Mouse (Mus musculus) liver, embryonic 13.5 days (tissue): Measurements from ENCODE around the gene Cd180. TPM values are rescaled to one million over a fixed set of nuclear protein-coding genes. Genes with fewer than 3 reads are reported as not detected.

Experiments used
- ATAC-seq: fragments of 200-750 bp; cut with Nextera tagmentation; 2 replicates; pipeline ENCODE4 v1.8.0; 2017; ENCODE audit warnings: low read depth, mild to moderate bottlenecking, moderate number of reproducible peaks, moderate library complexity
- DNase-seq: peaks from one replicate; pipeline ENCODE4 v3.0.0; 2022
- H3K27ac ChIP-seq: fragments of 300-500 bp; sonication (generic); 2 replicates; pipeline ENCODE4 v1.5.1; 2015; ENCODE audit warnings: moderate library complexity, mild to moderate bottlenecking, inconsistent platforms
- H3K27me3 ChIP-seq: fragments of 300-500 bp; sonication (generic); 2 replicates; pipeline ENCODE4 v1.6.1; 2015; ENCODE audit warnings: mild to moderate bottlenecking, inconsistent platforms
- H3K36me3 ChIP-seq: fragments of 300-500 bp; sonication (generic); 2 replicates; pipeline ENCODE4 v1.6.1; 2015; ENCODE audit warnings: mild to moderate bottlenecking, inconsistent platforms
- H3K4me1 ChIP-seq: fragments of 300-500 bp; sonication (generic); replicated peaks from 2 replicates; pipeline ENCODE4 v1.6.1; 2015; ENCODE audit warnings: inconsistent platforms
- H3K4me2 ChIP-seq: fragments of 300-500 bp; sonication (generic); 2 replicates; pipeline ENCODE4 v1.6.1; 2015; ENCODE audit warnings: inconsistent platforms, mild to moderate bottlenecking, moderate library complexity
- H3K4me3 ChIP-seq: fragments of 300-500 bp; sonication (generic); replicated peaks from 2 replicates; pipeline ENCODE4 v1.5.1; 2015; ENCODE audit warnings: mild to moderate bottlenecking, inconsistent platforms
- H3K9ac ChIP-seq: fragments of 300-500 bp; sonication (generic); 2 replicates; pipeline ENCODE4 v1.6.1; 2015; ENCODE audit warnings: mild to moderate bottlenecking, inconsistent platforms
- H3K9me3 ChIP-seq: fragments of 300-500 bp; sonication (generic); replicated peaks from 2 replicates; pipeline ENCODE4 v1.6.1; 2016; ENCODE audit warnings: inconsistent platforms
- WGBS: fragments of 180-500 bp; shearing (Covaris S2); methylation state at CpG from one replicate; pipeline ENCODE4 v1.1.7; 2015; ENCODE audit not compliant: insufficient replicate concordance; 5-methylcytosine and 5-hydroxymethylcytosine counted together
- polyA plus RNA-seq: library from polyadenylated mRNA; unstranded; fragments of >200 nt; fragmentation: Nextera tagmentation; extraction: Ambion mirVana; gene quantifications from 2 replicates; pipeline ENCODE4 v1.2.1, GENCODE M21; 2015

Cd180 gene
- polyA plus RNA-seq, 1 experiment from 2014 or later: 0.91 TPM

- ATAC-seq (no peak), DNase-seq (no peak)
- WGBS: 73% methylated on average over 9 of the region's 9 CpGs
- Histone ChIP-seq H3K4me2 (no peak overlapping the region), H3K4me1 (peaks cover 24% of the 10 kb centered on the region), H3K9ac (no peak overlapping the region), H3K9me3 (no peaks in the 10 kb centered on the region), H3K27ac (no peak overlapping the region), H3K36me3 (0 out of 2 replicates have a peak, but pooled peaks cover 6% of the 10 kb centered on the region), H3K27me3 (no peaks in the 10 kb centered on the region), H3K4me3 (no peak overlapping the region)
Measured at GRCm38 (mm10) chr13:102761410-102761809, 68.1 kb downstream of the Cd180 start.

- ATAC-seq (no peak), DNase-seq (no peak)
- Histone ChIP-seq H3K9me3 (no peaks in the 10 kb centered on the region), H3K27me3 (no peaks in the 10 kb centered on the region), H3K27ac (no peak overlapping the region), H3K4me2 (no peak overlapping the region), H3K9ac (no peak overlapping the region), H3K36me3 (0 out of 2 replicates have a peak, but pooled peaks cover 6% of the 10 kb centered on the region), H3K4me1 (peaks cover 31% of the 10 kb centered on the region), H3K4me3 (no peak overlapping the region)
- 84% methylated on average over 10 of the region's 10 CpGs for WGBS
Measured at GRCm38 (mm10) chr13:102762203-102762602, 68.8 kb downstream of the Cd180 start.

- H3K9me3 ChIP-seq: no peaks in the 10 kb centered on the region
- H3K4me1 ChIP-seq: peaks cover 29% of the 10 kb centered on the region
- H3K27ac ChIP-seq: no peak overlapping the region
- no peak for DNase-seq
- H3K36me3 ChIP-seq: no peaks in the 10 kb centered on the region
- 72% methylated on average over 1 of the region's 1 CpGs for WGBS
- H3K4me2 ChIP-seq: no peak overlapping the region
- no peak overlapping the region for H3K4me3 ChIP-seq
- ATAC-seq: no peak
- H3K27me3 ChIP-seq: no peaks in the 10 kb centered on the region
- H3K9ac ChIP-seq: no peak overlapping the region
Measured at GRCm38 (mm10) chr13:102764218-102764617, 70.9 kb downstream of the Cd180 start.

- H3K4me2 ChIP-seq: no peak overlapping the region
- ATAC-seq (no peak), DNase-seq (no peak)
- H3K27me3 ChIP-seq: no peaks in the 10 kb centered on the region
- no peak overlapping the region for H3K9ac ChIP-seq
- H3K27ac ChIP-seq: no peak overlapping the region
- WGBS: 79% methylated on average over 11 of the region's 11 CpGs
- H3K4me3 ChIP-seq: no peak overlapping the region
- no peaks in the 10 kb centered on the region for H3K9me3 ChIP-seq
- peaks cover 29% of the 10 kb centered on the region for H3K4me1 ChIP-seq
- H3K36me3 ChIP-seq: no peaks in the 10 kb centered on the region
Measured at GRCm38 (mm10) chr13:102765216-102765615, 71.9 kb downstream of the Cd180 start.

GRCm38 (mm10) chr13:102767110-102767509 is 73.8 kb downstream of the Cd180 start:
- Histone ChIP-seq H3K36me3 (0 out of 2 replicates have a peak, but pooled peaks cover 4% of the 10 kb centered on the region), H3K4me3 (no peak overlapping the region), H3K9me3 (no peaks in the 10 kb centered on the region), H3K4me2 (no peak overlapping the region), H3K27ac (no peak overlapping the region), H3K4me1 (peaks cover 29% of the 10 kb centered on the region), H3K27me3 (no peaks in the 10 kb centered on the region), H3K9ac (no peak overlapping the region)
- WGBS: 38% methylated on average over 7 of the region's 7 CpGs
- no peak for ATAC-seq
- DNase-seq: no peak

GRCm38 (mm10) chr13:102768512-102768911 is 75.2 kb downstream of the Cd180 start:
- Histone ChIP-seq H3K27ac (no peak overlapping the region), H3K27me3 (no peaks in the 10 kb centered on the region), H3K4me2 (no peak overlapping the region), H3K9me3 (no peaks in the 10 kb centered on the region), H3K4me3 (no peak overlapping the region), H3K36me3 (0 out of 2 replicates have a peak, but pooled peaks cover 6% of the 10 kb centered on the region), H3K9ac (no peak overlapping the region), H3K4me1 (peaks cover 42% of the 10 kb centered on the region)
- DNase-seq: no peak
- no peak for ATAC-seq
- WGBS: 83% methylated on average over 11 of the region's 11 CpGs

GRCm38 (mm10) chr13:102770194-102770593 is 76.8 kb downstream of the Cd180 start:
- Histone ChIP-seq H3K27me3 (no peaks in the 10 kb centered on the region), H3K4me2 (no peak overlapping the region), H3K9ac (no peak overlapping the region), H3K36me3 (0 out of 2 replicates have a peak, but pooled peaks cover 6% of the 10 kb centered on the region), H3K4me3 (no peak overlapping the region), H3K4me1 (peaks cover 43% of the 10 kb centered on the region), H3K9me3 (no peaks in the 10 kb centered on the region), H3K27ac (no peak overlapping the region)
- WGBS: 81% methylated on average over 8 of the region's 8 CpGs
- DNase-seq (no peak), ATAC-seq (no peak)

- ATAC-seq (peak; percentile 85), DNase-seq (peak; percentile 22)
- Histone ChIP-seq H3K9ac (no peak overlapping the region), H3K36me3 (0 out of 2 replicates have a peak, but pooled peaks cover 6% of the 10 kb centered on the region), H3K4me1 (peaks cover 22% of the 10 kb centered on the region), H3K4me2 (0 out of 2 replicates have a peak overlapping the region, but pooled peaks have one; percentile 1), H3K27ac (0 out of 2 replicates have a peak overlapping the region, but pooled peaks have one; percentile 2), H3K4me3 (no peak overlapping the region), H3K27me3 (no peaks in the 10 kb centered on the region), H3K9me3 (no peaks in the 10 kb centered on the region)
- 21% methylated on average over 9 of the region's 9 CpGs for WGBS
Measured at GRCm38 (mm10) chr13:102773169-102773568, 79.8 kb downstream of the Cd180 start.

GRCm38 (mm10) chr13:102774786-102775201 is 81.4 kb downstream of the Cd180 start:
- no peaks in the 10 kb centered on the region for H3K9me3 ChIP-seq
- no peak overlapping the region for H3K4me2 ChIP-seq
- no peak overlapping the region for H3K4me3 ChIP-seq
- WGBS: 72% methylated on average over 7 of the region's 7 CpGs
- H3K4me1 ChIP-seq: peaks cover 31% of the 10 kb centered on the region
- H3K27me3 ChIP-seq: no peaks in the 10 kb centered on the region
- no peak for DNase-seq
- 0 out of 2 replicates have a peak, but pooled peaks cover 6% of the 10 kb centered on the region for H3K36me3 ChIP-seq
- ATAC-seq: no peak
- no peak overlapping the region for H3K27ac ChIP-seq
- no peak overlapping the region for H3K9ac ChIP-seq

- no peaks in the 10 kb centered on the region for H3K9me3 ChIP-seq
- 0 out of 2 replicates have a peak, but pooled peaks cover 6% of the 10 kb centered on the region for H3K36me3 ChIP-seq
- H3K4me3 ChIP-seq: no peak overlapping the region
- 83% methylated on average over 6 of the region's 6 CpGs for WGBS
- DNase-seq (no peak), ATAC-seq (no peak)
- no peak overlapping the region for H3K9ac ChIP-seq
- H3K4me2 ChIP-seq: no peak overlapping the region
- no peak overlapping the region for H3K27ac ChIP-seq
- H3K27me3 ChIP-seq: no peaks in the 10 kb centered on the region
- peaks cover 31% of the 10 kb centered on the region for H3K4me1 ChIP-seq
Measured at GRCm38 (mm10) chr13:102775506-102775905, 82.1 kb downstream of the Cd180 start.

- H3K27ac ChIP-seq: no peak overlapping the region
- ATAC-seq (peak; percentile 68), DNase-seq (no peak)
- H3K9me3 ChIP-seq: no peaks in the 10 kb centered on the region
- peaks cover 17% of the 10 kb centered on the region for H3K4me1 ChIP-seq
- 39% methylated on average over 3 of the region's 3 CpGs for WGBS
- no peak overlapping the region for H3K4me2 ChIP-seq
- H3K36me3 ChIP-seq: 0 out of 2 replicates have a peak, but pooled peaks cover 2% of the 10 kb centered on the region
- H3K27me3 ChIP-seq: no peaks in the 10 kb centered on the region
- H3K9ac ChIP-seq: no peak overlapping the region
- no peak overlapping the region for H3K4me3 ChIP-seq
Measured at GRCm38 (mm10) chr13:102778859-102779258, 85.5 kb downstream of the Cd180 start.

- Histone ChIP-seq H3K9me3 (no peaks in the 10 kb centered on the region), H3K4me3 (no peak overlapping the region), H3K36me3 (0 out of 2 replicates have a peak, but pooled peaks cover 2% of the 10 kb centered on the region), H3K4me1 (peaks cover 13% of the 10 kb centered on the region), H3K4me2 (no peak overlapping the region), H3K27ac (no peak overlapping the region), H3K27me3 (no peaks in the 10 kb centered on the region), H3K9ac (no peak overlapping the region)
- DNase-seq (no peak), ATAC-seq (no peak)
- WGBS: 70% methylated on average over 3 of the region's 3 CpGs
Measured at GRCm38 (mm10) chr13:102779275-102779674, 85.9 kb downstream of the Cd180 start.
